Mouse (Mus musculus): Measurements from ENCODE around the gene Rfwd3. TPM values are rescaled to one million over a fixed set of nuclear protein-coding genes. Genes with fewer than 3 reads are reported as not detected.

Rfwd3 gene
- polyA plus RNA-seq, 1 experiment from 2014 or later, result 34.3 TPM

GRCm38 (mm10) chr8:111237301-111237700 is 62.7 kb downstream of the Rfwd3 start:
- Histone ChIP-seq H3K4me1 (no peaks in the 10 kb centered on the region), H3K36me3 (no peaks in the 10 kb centered on the region), H3K27me3 (no peaks in the 10 kb centered on the region), H3K4me2 (replicated peaks) (no peak overlapping the region), H3K9me3 (no peaks in the 10 kb centered on the region), H3K4me3 (no peak overlapping the region), H3K9ac (replicated peaks) (no peak overlapping the region), H3K27ac (replicated peaks) (no peak overlapping the region)
- 69% methylated on average over 3 of the region's 3 CpGs for WGBS
- no peak for ATAC-seq (replicated peaks)

- 82% methylated on average over 2 of the region's 2 CpGs for WGBS
- Histone ChIP-seq H3K36me3 (no peaks in the 10 kb centered on the region), H3K9ac (replicated peaks) (no peak overlapping the region), H3K4me2 (replicated peaks) (no peak overlapping the region), H3K4me1 (no peaks in the 10 kb centered on the region), H3K27me3 (no peaks in the 10 kb centered on the region), H3K9me3 (no peaks in the 10 kb centered on the region), H3K4me3 (no peak overlapping the region), H3K27ac (replicated peaks) (no peak overlapping the region)
- no peak for ATAC-seq (replicated peaks)
These were observed 66.3 kb downstream of the Rfwd3 start for GRCm38 (mm10) chr8:111233730-111234129.

GRCm38 (mm10) chr8:111224153-111224552 is 75.9 kb downstream of the Rfwd3 start:
- no peak overlapping the region for H3K4me3 ChIP-seq
- peaks cover 9% of the 10 kb centered on the region for H3K4me1 ChIP-seq
- WGBS, result 29% methylated on average over 5 of the region's 5 CpGs
- H3K36me3 ChIP-seq, result no peaks in the 10 kb centered on the region
- H3K27ac ChIP-seq (replicated peaks), result no peak overlapping the region
- no peaks in the 10 kb centered on the region for H3K9me3 ChIP-seq
- no peaks in the 10 kb centered on the region for H3K27me3 ChIP-seq
- no peak overlapping the region for H3K9ac ChIP-seq (replicated peaks)
- no peak overlapping the region for H3K4me2 ChIP-seq (replicated peaks)
- no peak for ATAC-seq (replicated peaks)

Other genes starting within 250 kb of the Rfwd3 start
- gene Exosc6, start 243.9 kb downstream of the Rfwd3 start, polyA plus RNA-seq (2015; fragmentation: Nextera tagmentation; extraction: Ambion mirVana), result not detected in 2 replicates
- gene Clec18a, start 207.8 kb downstream of the Rfwd3 start, polyA plus RNA-seq (2015; fragmentation: Nextera tagmentation; extraction: Ambion mirVana), result 0.60 and 0.79 TPM in 2 replicates
- gene Pdpr, start 205.6 kb downstream of the Rfwd3 start, polyA plus RNA-seq (2015; fragmentation: Nextera tagmentation; extraction: Ambion mirVana), result 11.5 and 14.0 TPM in 2 replicates
- 61.8 and 70.8 TPM in 2 replicates for gene Glg1, start 41.0 kb downstream of the Rfwd3 start, polyA plus RNA-seq (2015; fragmentation: Nextera tagmentation; extraction: Ambion mirVana)
- gene Mlkl, start 38.0 kb upstream of the Rfwd3 start, polyA plus RNA-seq (2015; fragmentation: Nextera tagmentation; extraction: Ambion mirVana), result 0.33 and 0.56 TPM in 2 replicates
- not detected in 2 replicates for gene Fa2h, start 93.6 kb upstream of the Rfwd3 start, polyA plus RNA-seq (2015; fragmentation: Nextera tagmentation; extraction: Ambion mirVana)
- gene Wdr59, start 221.9 kb upstream of the Rfwd3 start, polyA plus RNA-seq (2015; fragmentation: Nextera tagmentation; extraction: Ambion mirVana), result 8.6 and 9.1 TPM in 2 replicates
- 99.8 and 102 TPM in 2 replicates for gene Znrf1, start 235.9 kb upstream of the Rfwd3 start, polyA plus RNA-seq (2015; fragmentation: Nextera tagmentation; extraction: Ambion mirVana)

Measured in forebrain, embryonic 15.5 days (tissue).